Mouse (Mus musculus) cortical plate, adult 2 months (tissue): ENCODE measurements around the gene Sys1. TPM values are rescaled to one million over a fixed set of nuclear protein-coding genes. Genes with fewer than 3 reads are reported as not detected.

ENCODE experiments used
- H3K27ac ChIP-seq: fragments of 200-500 bp; 2 replicates; pipeline ENCODE4 v1.5.1; 2012; ENCODE audit warnings: low read length, control low read depth, inconsistent platforms; ENCODE audit not compliant: insufficient read depth
- H3K4me1 ChIP-seq: fragments of 200-500 bp; 2 replicates; pipeline ENCODE4 v1.6.1; 2011; ENCODE audit warnings: low read length; ENCODE audit not compliant: control insufficient read depth, insufficient read depth
- H3K4me3 ChIP-seq: fragments of 200-500 bp; 2 replicates; pipeline ENCODE4 v1.5.1; 2011; ENCODE audit warnings: mild to moderate bottlenecking, low read length, control low read depth; ENCODE audit not compliant: insufficient read depth
- CTCF ChIP-seq: fragments of 200-500 bp; IDR thresholded peaks from 2 replicates; pipeline ENCODE4 v1.5.1; 2011; ENCODE audit warnings: mild to moderate bottlenecking, control low read depth, low read length; ENCODE audit not compliant: insufficient read depth; ENCODE audit errors: extremely low read depth
- POLR2A ChIP-seq: fragments of 200-500 bp; IDR thresholded peaks from 2 replicates; pipeline ENCODE4 v1.6.1; 2011; ENCODE audit warnings: mild to moderate bottlenecking, low read length, control low read depth; ENCODE audit not compliant: insufficient read depth; ENCODE audit errors: extremely low read depth
- polyA plus RNA-seq: library from polyadenylated mRNA; depleted of rRNA; stranded (reverse); fragments of >200 nt; gene quantifications from 2 replicates; pipeline ENCODE4 v1.2.3, GENCODE M21; 2012

Sys1 gene
- polyA plus RNA-seq, 1 experiment: 64.5 TPM

GRCm38 (mm10) chr2:164423464-164423863, 33.3 kb upstream of the Sys1 start:
- H3K27ac ChIP-seq: peak overlapping the region; percentile 77; the same call in 1 of the 2 replicates
- H3K4me1 ChIP-seq: no peaks in the 10 kb centered on the region
- H3K4me3 ChIP-seq: no peak overlapping the region
- TF ChIP-seq POLR2A (no peak), CTCF (no peak)

GRCm38 (mm10) chr2:164424406-164424805, 32.4 kb upstream of the Sys1 start:
- Histone ChIP-seq H3K27ac (no peak overlapping the region), H3K4me1 (no peaks in the 10 kb centered on the region)
- TF ChIP-seq CTCF: no peak
- TF ChIP-seq POLR2A: no peak

GRCm38 (mm10) chr2:164425401-164425800, 31.4 kb upstream of the Sys1 start:
- Histone ChIP-seq H3K4me1 (no peaks in the 10 kb centered on the region), H3K4me3 (no peak overlapping the region), H3K27ac (no peak overlapping the region)
- no peak for TF ChIP-seq POLR2A
- no peak for TF ChIP-seq CTCF

More at GRCm38 (mm10) chr2:164424406-164424805, 32.4 kb upstream of the Sys1 start:
- no peak overlapping the region for H3K4me3 ChIP-seq

- no peak overlapping the region for H3K4me3 ChIP-seq
- no peak overlapping the region for H3K27ac ChIP-seq
- H3K4me1 ChIP-seq: no peaks in the 10 kb centered on the region
- TF ChIP-seq CTCF (no peak), POLR2A (no peak)
Observed at GRCm38 (mm10) chr2:164426121-164426520, 30.6 kb upstream of the Sys1 start.

- no peak overlapping the region for H3K27ac ChIP-seq
Observed at GRCm38 (mm10) chr2:164426952-164427351, 29.8 kb upstream of the Sys1 start.

GRCm38 (mm10) chr2:164428451-164428850, 28.3 kb upstream of the Sys1 start:
- H3K4me3 ChIP-seq: no peak overlapping the region
- no peak overlapping the region for H3K27ac ChIP-seq
- TF ChIP-seq POLR2A: no peak
- TF ChIP-seq CTCF: no peak
- no peaks in the 10 kb centered on the region for H3K4me1 ChIP-seq

More at GRCm38 (mm10) chr2:164426952-164427351, 29.8 kb upstream of the Sys1 start:
- H3K4me1 ChIP-seq: no peaks in the 10 kb centered on the region
- no peak overlapping the region for H3K4me3 ChIP-seq
- TF ChIP-seq POLR2A: no peak
- TF ChIP-seq CTCF: no peak

GRCm38 (mm10) chr2:164429881-164430615, 26.7 kb upstream of the Sys1 start:
- Histone ChIP-seq H3K4me3 (no peak overlapping the region), H3K4me1 (no peaks in the 10 kb centered on the region), H3K27ac (no peak overlapping the region)
- TF ChIP-seq POLR2A (no peak), CTCF (no peak)

GRCm38 (mm10) chr2:164430697-164431096, 26.1 kb upstream of the Sys1 start:
- Histone ChIP-seq H3K4me1 (no peaks in the 10 kb centered on the region), H3K4me3 (no peak overlapping the region), H3K27ac (no peak overlapping the region)
- TF ChIP-seq CTCF (no peak), POLR2A (no peak)

- no peak overlapping the region; the same call in 1 of the 2 replicates for H3K27ac ChIP-seq
- H3K4me3 ChIP-seq: no peak overlapping the region
- TF ChIP-seq POLR2A: no peak
- TF ChIP-seq CTCF: no peak
- no peaks in the 10 kb centered on the region for H3K4me1 ChIP-seq
Observed at GRCm38 (mm10) chr2:164431676-164432465, 24.9 kb upstream of the Sys1 start.
